Mouse (Mus musculus) thymus, adult 2 months (tissue): Measurements from ENCODE around the gene Daam1.

ENCODE experiments used
- CTCF ChIP-seq: fragments of 200-500 bp; IDR thresholded peaks from 2 replicates; pipeline ENCODE4 v1.5.1; 2012; ENCODE audit warnings: mild to moderate bottlenecking, control low read depth, low read length, moderate library complexity, borderline replicate concordance; ENCODE audit not compliant: control insufficient read depth, poor library complexity, insufficient read depth; ENCODE audit errors: extremely low read depth
- POLR2A ChIP-seq: fragments of 200-500 bp; IDR thresholded peaks from 2 replicates; pipeline ENCODE4 v1.6.1; 2012; ENCODE audit warnings: mild to moderate bottlenecking, low read length, control low read depth, moderate library complexity; ENCODE audit not compliant: control insufficient read depth, poor library complexity, insufficient read depth; ENCODE audit errors: extremely low read depth

GRCm38 (mm10) chr12:72021543-72021942 lies 190.7 kb downstream of the Daam1 start:
- TF ChIP-seq CTCF (no peak), POLR2A (no peak)
